Comparison of ENCODE assay signal across 18 mouse cellular contexts in the genomic region with DNA sequence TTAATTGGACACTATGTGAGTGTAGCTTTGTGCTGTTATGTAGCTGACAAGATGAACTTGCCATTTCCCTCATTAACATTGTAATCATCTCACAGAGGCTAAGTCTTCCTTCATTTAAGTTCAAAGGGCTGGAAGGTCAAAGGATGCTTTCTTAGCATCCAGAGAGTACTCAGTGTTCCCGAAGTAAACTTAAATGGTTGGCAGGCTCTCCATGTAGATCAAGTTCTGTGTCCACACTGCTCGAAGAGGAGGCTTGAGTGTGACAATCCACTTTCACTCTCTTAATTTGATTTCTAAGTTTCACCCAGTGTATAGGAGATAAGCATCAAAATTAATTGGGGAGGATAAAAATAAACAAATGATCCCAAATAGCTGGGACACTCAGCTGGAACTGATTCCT. TPM values are rescaled to one million over a fixed set of nuclear protein-coding genes. Genes with fewer than 3 reads are reported as not detected.
"Had no signal": no experiment of that assay in that cellular context is flagged by ENCODE, and none has a peak within 500 bp of the region (broad histone marks: within the 10 kb centered on the region; RNA-seq: fewer than 3 reads in every experiment).

No protein-coding gene starts in this region.

- H3K4me3 ChIP-seq: midbrain, embryonic 10.5 days; midbrain, embryonic 12.5 days; myocyte; neural tube, embryonic 13.5 days; neural tube, embryonic 15.5 days had no signal

- ATAC-seq: midbrain, embryonic 16.5 days had no signal

- DNase-seq: lung, embryonic 14.5 days; lung, postnatal 10 days; lung, postnatal 4 days; midbrain, embryonic 14.5 days; retina, postnatal 1 day; right cerebral cortex, adult 18-20 months; right cerebral cortex, postnatal 25 days; right cerebral cortex, postnatal 4 days; spleen, adult 18-20 months; thymus, adult 18-20 months; thymus, postnatal 14 days; thymus, postnatal 36 days had no signal

- H3K4me1 ChIP-seq: midbrain, embryonic 10.5 days; midbrain, embryonic 12.5 days; neural tube, embryonic 13.5 days; neural tube, embryonic 15.5 days had no signal

- H3K4me2 ChIP-seq: lung, embryonic 14.5 days; midbrain, embryonic 12.5 days; neural tube, embryonic 13.5 days; neural tube, embryonic 15.5 days had no signal

- H3K9me3 ChIP-seq: midbrain, embryonic 10.5 days; midbrain, embryonic 12.5 days; neural tube, embryonic 13.5 days; neural tube, embryonic 15.5 days had no signal

- H3K36me3 ChIP-seq: midbrain, embryonic 10.5 days; midbrain, embryonic 12.5 days; neural tube, embryonic 13.5 days; neural tube, embryonic 15.5 days had no signal

- H3K27ac ChIP-seq: midbrain, embryonic 10.5 days; midbrain, embryonic 12.5 days; neural tube, embryonic 13.5 days; neural tube, embryonic 15.5 days had no signal

- H3K9ac ChIP-seq: lung, embryonic 14.5 days; midbrain, embryonic 12.5 days; neural tube, embryonic 13.5 days; neural tube, embryonic 15.5 days had no signal

- H3K27me3 ChIP-seq: midbrain, embryonic 12.5 days; neural tube, embryonic 13.5 days; neural tube, embryonic 15.5 days had no signal

RNA-seq across cellular contexts. Expression of gene Agtr1a, which starts 23.6 kb away (rescaled TPM):
- polyA plus RNA-seq: myocyte had no signal
